Mouse (Mus musculus) forebrain, postnatal 0 days (tissue): ENCODE data around the gene Cflar. TPM values are rescaled to one million over a fixed set of nuclear protein-coding genes. Genes with fewer than 3 reads are reported as not detected.

Experiments used
- ATAC-seq: fragments of 200-750 bp; cut with Nextera tagmentation; 2 replicates; pipeline ENCODE4 v1.8.0; 2017; ENCODE audit warnings: mild to moderate bottlenecking, moderate library complexity
- DNase-seq: peaks from one replicate; pipeline ENCODE4 v3.0.0-alpha.2; 2015
- H3K27ac ChIP-seq: fragments of 300-500 bp; sonication (generic); 2 replicates; pipeline ENCODE4 v1.5.1; 2014; ENCODE audit warnings: low read depth, mild to moderate bottlenecking, antibody characterized with exemption, low read length, moderate library complexity, mixed read lengths
- H3K27me3 ChIP-seq: fragments of 300-500 bp; sonication (generic); 2 replicates; pipeline ENCODE4 v1.6.1; 2014; ENCODE audit warnings: mild to moderate bottlenecking, low read length, mixed read lengths; ENCODE audit not compliant: insufficient read depth
- H3K36me3 ChIP-seq: fragments of 300-500 bp; sonication (generic); 2 replicates; pipeline ENCODE4 v1.6.1; 2014; ENCODE audit warnings: mild to moderate bottlenecking, moderate library complexity; ENCODE audit not compliant: insufficient read depth
- H3K4me1 ChIP-seq: fragments of 300-500 bp; sonication (generic); 2 replicates; pipeline ENCODE4 v1.6.1; 2014; ENCODE audit warnings: antibody characterized with exemption; ENCODE audit not compliant: insufficient read depth
- H3K4me2 ChIP-seq: fragments of 300-500 bp; sonication (generic); 2 replicates; pipeline ENCODE4 v1.6.1; 2014; ENCODE audit warnings: low read depth, mild to moderate bottlenecking, moderate library complexity
- H3K4me3 ChIP-seq: fragments of 300-500 bp; sonication (generic); 2 replicates; pipeline ENCODE4 v1.5.1; 2014; ENCODE audit warnings: low read depth, low read length, mixed read lengths
- H3K9ac ChIP-seq: fragments of 300-500 bp; sonication (generic); 2 replicates; pipeline ENCODE4 v1.6.1; 2014; ENCODE audit warnings: mild to moderate bottlenecking
- H3K9me3 ChIP-seq: fragments of 300-500 bp; sonication (generic); 2 replicates; pipeline ENCODE4 v1.6.1; 2016; ENCODE audit warnings: low read length
- CTCF ChIP-seq: sonication (generic); IDR thresholded peaks from 2 replicates; pipeline ENCODE4 v1.5.1; 2016; ENCODE audit warnings: antibody characterized with exemption, control low read depth, low read depth
- WGBS: fragments of 180-500 bp; shearing (Covaris S2); extraction: QIAGEN DNeasy Blood & Tissue Kit; methylation state at CpG from one replicate; pipeline ENCODE4 v1.1.7; 2014; 5-methylcytosine and 5-hydroxymethylcytosine counted together
- polyA plus RNA-seq: library from polyadenylated mRNA; unstranded; fragments of >200 nt; fragmentation: Nextera tagmentation; extraction: Ambion mirVana; gene quantifications from 2 replicates; pipeline ENCODE4 v1.2.1, GENCODE M21; 2015
- total RNA-seq: library from RNA; depleted of rRNA; stranded (reverse); fragments of >200 nt; gene quantifications from 2 replicates; pipeline ENCODE4 v1.2.3, GENCODE M21; 2014

Gene Cflar
- total and polyA plus RNA-seq, 2 experiments from 2014 or later, result 20.2 to 35.4 TPM

DNA sequence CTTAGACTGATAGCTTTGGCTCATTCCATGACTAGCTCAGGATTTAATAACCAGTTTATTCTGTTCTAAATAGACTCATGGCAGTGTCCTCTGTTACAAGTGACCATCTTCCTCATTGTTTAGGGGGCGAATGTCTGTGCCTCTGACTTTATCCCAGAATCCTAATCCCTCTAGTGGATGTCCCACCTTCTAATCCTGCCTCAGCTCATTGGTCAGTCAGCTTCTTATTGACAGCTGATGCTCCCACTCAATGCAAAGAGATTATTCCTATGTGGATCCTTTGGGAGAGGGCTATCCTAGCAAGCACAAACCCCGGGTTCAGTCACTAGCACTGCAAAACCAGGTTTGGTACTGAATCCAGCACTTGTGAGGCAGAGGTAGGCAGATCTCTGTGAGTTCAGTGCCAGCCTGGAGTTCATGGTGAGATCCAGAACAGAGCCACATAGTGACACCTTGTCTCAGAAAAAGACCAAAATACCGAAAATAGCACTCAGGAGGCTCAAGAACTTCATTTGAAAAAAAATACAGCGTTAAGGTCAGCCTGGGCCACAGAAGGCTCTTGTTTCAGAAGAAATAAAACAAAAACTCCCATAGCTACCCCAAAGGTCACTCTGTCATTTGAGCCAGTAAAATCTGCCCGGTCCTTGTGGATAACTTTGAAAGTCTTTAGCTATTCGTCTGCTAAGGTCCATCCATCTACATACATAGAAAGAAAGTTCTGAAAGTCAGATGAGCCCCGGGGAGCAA lies 11.9 kb downstream of the Cflar start:
- WGBS, result 70% methylated on average over 7 of the region's 7 CpGs
- ATAC-seq, result no peak
- no peak for TF ChIP-seq CTCF
- Histone ChIP-seq H3K4me3 (no peak overlapping the region), H3K9ac (no peak overlapping the region), H3K9me3 (no peaks in the 10 kb centered on the region), H3K27ac (no peak overlapping the region), H3K4me1 (no peaks in the 10 kb centered on the region), H3K27me3 (no peaks in the 10 kb centered on the region), H3K4me2 (no peak overlapping the region), H3K36me3 (no peaks in the 10 kb centered on the region)
- DNase-seq, result no peak

DNA sequence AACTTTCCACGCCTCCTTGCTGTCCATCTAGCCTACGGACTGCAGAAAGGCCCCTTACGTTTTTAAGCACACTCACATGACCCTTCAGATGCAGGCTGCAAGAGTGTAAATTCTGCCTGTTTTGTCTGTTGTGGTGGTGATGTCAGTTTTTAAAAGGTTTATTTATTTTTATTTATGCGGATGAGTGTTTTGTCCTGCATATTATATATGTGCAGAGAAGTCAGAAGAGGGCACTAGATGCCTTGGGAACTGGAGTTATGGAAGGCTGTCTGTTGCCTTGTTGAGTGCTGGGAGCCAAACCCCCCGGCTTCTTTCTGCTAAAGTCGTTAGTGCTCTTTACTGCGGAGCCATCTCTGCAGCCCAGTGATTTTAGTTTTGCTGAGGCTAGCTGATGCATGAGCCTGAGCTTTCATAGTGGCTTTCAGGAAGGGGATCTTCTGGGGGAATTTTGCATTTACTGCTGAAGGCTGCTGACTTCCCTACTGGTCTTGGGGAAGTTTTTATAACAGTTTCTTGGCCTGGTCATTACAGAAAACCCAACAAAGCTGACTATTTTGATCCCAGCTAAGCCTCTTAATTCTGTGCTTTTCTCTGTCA lies 12.6 kb downstream of the Cflar start:
- Histone ChIP-seq H3K36me3 (no peaks in the 10 kb centered on the region), H3K9ac (no peak overlapping the region), H3K9me3 (no peaks in the 10 kb centered on the region), H3K27ac (no peak overlapping the region), H3K27me3 (no peaks in the 10 kb centered on the region), H3K4me1 (no peaks in the 10 kb centered on the region), H3K4me2 (no peak overlapping the region), H3K4me3 (no peak overlapping the region)
- ATAC-seq, result no peak
- WGBS, result 52% methylated on average over 7 of the region's 7 CpGs
- no peak for DNase-seq
- TF ChIP-seq CTCF, result no peak

DNA sequence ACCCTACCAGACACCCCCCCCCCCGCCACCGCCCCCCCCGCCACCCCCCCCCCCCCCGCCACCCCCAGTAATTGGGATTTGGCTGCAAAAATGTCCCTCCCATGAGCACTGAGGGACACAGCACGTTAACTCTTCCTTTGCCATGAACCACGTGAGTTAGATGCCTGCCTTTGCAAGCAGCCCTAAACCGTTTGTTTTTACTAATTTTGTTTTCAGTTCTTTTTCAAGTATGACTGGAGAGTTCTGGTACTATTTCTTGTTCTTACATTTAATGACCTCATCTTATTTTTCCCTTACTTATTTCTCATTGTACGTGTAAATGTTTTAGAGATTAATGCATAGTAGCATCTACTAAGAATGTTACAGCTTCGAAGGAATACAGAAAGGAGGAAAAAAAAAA lies 13.2 kb downstream of the Cflar start:
- WGBS, result 59% methylated on average over 5 of the region's 9 CpGs
- H3K4me3 ChIP-seq, result no peak overlapping the region
- H3K4me1 ChIP-seq, result no peaks in the 10 kb centered on the region
- no peak overlapping the region for H3K9ac ChIP-seq
- no peak for TF ChIP-seq CTCF
- ATAC-seq (no peak), DNase-seq (no peak)
- H3K4me2 ChIP-seq, result no peak overlapping the region
- no peaks in the 10 kb centered on the region for H3K27me3 ChIP-seq
- no peak overlapping the region for H3K27ac ChIP-seq
- no peaks in the 10 kb centered on the region for H3K9me3 ChIP-seq
- H3K36me3 ChIP-seq, result no peaks in the 10 kb centered on the region

DNA sequence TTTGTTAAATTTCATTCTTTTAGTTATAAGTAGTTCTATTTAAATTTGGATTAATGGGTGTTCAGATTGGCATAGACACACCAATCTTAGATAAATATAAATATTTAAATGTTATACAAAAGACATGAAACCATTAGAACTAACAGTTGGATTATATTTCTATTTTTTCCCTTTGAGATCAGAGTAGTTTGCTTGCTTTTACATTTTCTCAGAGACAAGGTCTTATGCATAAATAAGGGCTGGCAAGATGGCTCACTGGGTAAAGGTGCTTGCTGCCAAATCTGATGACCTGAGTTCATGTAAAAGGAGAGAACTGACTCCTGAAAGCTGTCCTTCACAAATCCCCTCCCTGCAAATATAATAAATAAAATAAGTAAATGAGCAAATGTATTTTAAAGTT lies 13.8 kb downstream of the Cflar start:
- Histone ChIP-seq H3K36me3 (no peaks in the 10 kb centered on the region), H3K4me1 (no peaks in the 10 kb centered on the region), H3K4me2 (no peak overlapping the region), H3K4me3 (no peak overlapping the region), H3K27me3 (no peaks in the 10 kb centered on the region), H3K9ac (no peak overlapping the region), H3K9me3 (no peaks in the 10 kb centered on the region), H3K27ac (no peak overlapping the region)
- ATAC-seq (no peak), DNase-seq (no peak)
- no peak for TF ChIP-seq CTCF

DNA sequence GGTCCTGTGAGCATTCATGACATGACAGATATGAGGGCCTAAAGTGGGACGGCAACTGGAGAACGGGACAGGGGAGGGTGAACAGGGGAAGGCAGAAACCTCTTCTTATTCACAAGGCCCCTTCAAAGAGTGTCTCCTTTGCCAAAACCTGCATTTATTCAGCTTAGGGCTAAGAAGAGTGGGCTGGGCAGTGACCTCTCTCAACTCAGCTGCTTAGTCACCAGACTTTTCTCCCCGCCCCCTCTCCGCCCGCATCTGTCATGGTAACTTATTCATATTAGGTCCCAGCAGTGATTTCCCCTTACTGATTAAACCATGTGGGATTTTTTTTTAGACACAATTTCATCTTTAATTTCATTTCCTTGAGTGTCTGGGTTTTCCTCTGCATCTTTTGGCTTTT lies 14.5 kb downstream of the Cflar start:
- no peak overlapping the region for H3K27ac ChIP-seq

DNA sequence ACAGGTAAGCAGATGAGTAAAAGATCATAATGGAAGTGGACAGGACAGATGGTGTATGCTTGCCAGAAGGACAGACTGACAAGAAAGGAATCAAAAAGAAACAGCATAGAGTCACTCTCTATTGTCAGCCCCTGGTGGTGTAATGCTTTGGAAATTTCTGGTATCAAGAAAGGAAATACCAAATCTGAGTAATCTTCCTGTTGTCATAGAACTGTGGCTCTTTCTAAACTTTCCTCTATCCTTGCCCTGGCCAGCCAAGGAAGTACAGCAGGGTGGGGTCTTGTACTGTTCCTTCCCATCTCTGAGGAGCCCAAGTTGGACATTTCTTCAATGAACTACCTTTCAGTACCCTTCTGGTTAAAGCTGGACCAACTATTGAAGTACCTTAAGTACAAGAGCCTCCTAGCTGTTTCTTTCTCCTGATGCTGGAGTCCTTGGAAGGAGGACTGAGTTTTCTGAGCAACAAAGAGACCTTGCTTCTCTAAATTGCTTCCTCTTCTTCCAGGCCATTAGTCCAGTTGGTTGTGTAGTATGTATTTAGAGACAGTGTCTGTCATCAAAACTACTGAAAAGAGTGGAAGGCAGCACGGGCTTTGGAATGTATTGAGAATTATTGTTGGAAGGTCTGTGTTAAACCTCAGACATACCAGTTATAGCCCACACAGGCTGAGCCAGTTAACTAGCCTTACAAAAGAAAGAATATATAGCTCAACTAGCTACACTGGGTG lies 15.9 kb downstream of the Cflar start:
- H3K4me3 ChIP-seq, result no peak overlapping the region
- 88% methylated on average over 1 of the region's 1 CpGs for whole genome bisulfite sequencing
- no peaks in the 10 kb centered on the region for H3K4me1 ChIP-seq
- no peak overlapping the region for H3K9ac ChIP-seq
- H3K9me3 ChIP-seq, result no peaks in the 10 kb centered on the region
- H3K27me3 ChIP-seq, result no peaks in the 10 kb centered on the region
- no peak for DNase-seq
- H3K36me3 ChIP-seq, result 0 out of 2 replicates have a peak, but pooled peaks cover 6% of the 10 kb centered on the region
- no peak for ATAC-seq
- H3K27ac ChIP-seq, result no peak overlapping the region
- no peak for TF ChIP-seq CTCF
- no peak overlapping the region for H3K4me2 ChIP-seq

More for the DNA sequence above, 14.5 kb downstream of the Cflar start:
- DNase-seq, result no peak
- H3K27me3 ChIP-seq, result no peaks in the 10 kb centered on the region
- no peaks in the 10 kb centered on the region for H3K9me3 ChIP-seq
- no peak overlapping the region for H3K4me2 ChIP-seq
- 0 out of 2 replicates have a peak, but pooled peaks cover 2% of the 10 kb centered on the region for H3K36me3 ChIP-seq
- H3K4me1 ChIP-seq, result no peaks in the 10 kb centered on the region
- no peak for TF ChIP-seq CTCF
- ATAC-seq, result no peak
- no peak overlapping the region for H3K9ac ChIP-seq
- WGBS, result 92% methylated on average over 5 of the region's 5 CpGs
- no peak overlapping the region for H3K4me3 ChIP-seq
